Mouse (Mus musculus) skeletal muscle tissue, adult 2 months (tissue): ENCODE data around the gene Ly6g6f.

Experiments
- DNase-seq: peaks from one replicate; pipeline ENCODE4 v3.0.0-alpha.2; 2012; ENCODE audit warnings: low read depth, low spot score

The Ly6g6f gene

GRCm38 (mm10) chr17:35031272-35031671 lies 54.1 kb downstream of the Ly6g6f start:
- no peak for DNase-seq
